Mouse (Mus musculus) spleen, adult 2 months (tissue): ENCODE measurements around the gene Trrap. TPM values are rescaled to one million over a fixed set of nuclear protein-coding genes. Genes with fewer than 3 reads are reported as not detected.

Experiments
- DNase-seq, 2 experiments: peaks; one replicate each; pipeline versions ENCODE4 v3.0.0 to v3.0.0-alpha.2; 2012 to 2021; ENCODE audit warnings: low spot score in 2 of 2, low read depth in 1 of 2
- H3K27ac ChIP-seq: fragments of 200-500 bp; 2 replicates; pipeline ENCODE4 v1.5.1; 2012; ENCODE audit warnings: low read length, inconsistent platforms; ENCODE audit not compliant: insufficient read depth
- H3K27me3 ChIP-seq: fragments of 200-500 bp; 2 replicates; pipeline ENCODE4 v1.6.1; 2012; ENCODE audit warnings: mild to moderate bottlenecking, moderate library complexity, low read length, inconsistent platforms; ENCODE audit not compliant: control insufficient read depth, insufficient read depth
- H3K36me3 ChIP-seq: fragments of 200-500 bp; 2 replicates; pipeline ENCODE4 v1.6.1; 2012; ENCODE audit warnings: mild to moderate bottlenecking, low read length, inconsistent platforms; ENCODE audit not compliant: control insufficient read depth, insufficient read depth
- H3K4me1 ChIP-seq: fragments of 200-500 bp; 2 replicates; pipeline ENCODE4 v1.6.1; 2011; ENCODE audit warnings: inconsistent platforms; ENCODE audit not compliant: control insufficient read depth, insufficient read depth, insufficient read length
- H3K4me3 ChIP-seq: fragments of 200-500 bp; 2 replicates; pipeline ENCODE4 v1.5.1; 2011; ENCODE audit warnings: mild to moderate bottlenecking, inconsistent platforms; ENCODE audit not compliant: insufficient read depth, insufficient read length; ENCODE audit errors: extremely low read depth
- CTCF ChIP-seq: fragments of 200-500 bp; IDR thresholded peaks from 2 replicates; pipeline ENCODE4 v1.5.1; 2011; ENCODE audit warnings: mild to moderate bottlenecking, inconsistent platforms; ENCODE audit not compliant: insufficient read depth, insufficient read length, insufficient replicate concordance; ENCODE audit errors: extremely low read depth
- POLR2A ChIP-seq: fragments of 200-500 bp; IDR thresholded peaks from 2 replicates; pipeline ENCODE4 v1.6.1; 2011; ENCODE audit warnings: low read depth, low read length, inconsistent platforms
- WGBS: fragments of 180-500 bp; shearing (Covaris S2); methylation state at CpG from one replicate; pipeline ENCODE4 v1.1.7; 2018; 5-methylcytosine and 5-hydroxymethylcytosine counted together
- polyA plus RNA-seq: library from polyadenylated mRNA; depleted of rRNA; stranded (reverse); fragments of >200 nt; gene quantifications from 2 replicates; pipeline ENCODE4 v1.2.3, GENCODE M21; 2012

Gene Trrap
- polyA plus RNA-seq, 1 experiment: 93.8 TPM

DNA sequence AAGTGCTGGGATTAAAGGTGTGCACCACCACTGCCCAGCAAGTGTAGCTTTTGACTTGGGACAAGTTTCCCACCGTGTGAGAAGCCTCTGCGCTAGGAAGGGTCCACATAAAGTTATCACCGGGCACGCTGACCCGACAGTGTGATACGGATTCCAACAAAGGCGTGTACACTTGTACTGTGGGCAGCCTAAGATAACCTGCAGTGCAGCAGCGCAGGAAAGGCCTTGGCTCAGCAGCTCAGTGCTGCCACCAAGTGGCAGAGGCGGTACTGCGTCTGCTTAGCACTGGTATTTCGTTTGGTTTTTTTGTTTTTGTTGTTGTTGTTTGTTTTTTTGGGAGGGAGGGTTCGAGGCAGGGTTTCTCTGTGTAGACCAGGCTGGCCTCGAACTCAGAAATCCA lies 108.4 kb downstream of the Trrap start:
- Histone ChIP-seq H3K4me3 (no peak overlapping the region), H3K36me3 (peaks cover 14% of the 10 kb centered on the region), H3K27ac (no peak overlapping the region), H3K27me3 (no peaks in the 10 kb centered on the region), H3K4me1 (no peaks in the 10 kb centered on the region)
- peak; percentile 94 for TF ChIP-seq CTCF
- no peak for TF ChIP-seq POLR2A
- peak in 1 of 2 experiments; percentile 42 for DNase-seq
- 9% methylated on average over 13 of the region's 13 CpGs for WGBS

- Histone ChIP-seq H3K4me3 (no peak overlapping the region), H3K27me3 (no peaks in the 10 kb centered on the region), H3K27ac (no peak overlapping the region), H3K4me1 (no peaks in the 10 kb centered on the region), H3K36me3 (peaks cover 21% of the 10 kb centered on the region)
- no peak for DNase-seq
- TF ChIP-seq CTCF: no peak
- TF ChIP-seq POLR2A: no peak
- WGBS: 94% methylated on average over 15 of the region's 15 CpGs
Observed at GRCm38 (mm10) chr5:144877021-144877420, 109.5 kb downstream of the Trrap start.

DNA sequence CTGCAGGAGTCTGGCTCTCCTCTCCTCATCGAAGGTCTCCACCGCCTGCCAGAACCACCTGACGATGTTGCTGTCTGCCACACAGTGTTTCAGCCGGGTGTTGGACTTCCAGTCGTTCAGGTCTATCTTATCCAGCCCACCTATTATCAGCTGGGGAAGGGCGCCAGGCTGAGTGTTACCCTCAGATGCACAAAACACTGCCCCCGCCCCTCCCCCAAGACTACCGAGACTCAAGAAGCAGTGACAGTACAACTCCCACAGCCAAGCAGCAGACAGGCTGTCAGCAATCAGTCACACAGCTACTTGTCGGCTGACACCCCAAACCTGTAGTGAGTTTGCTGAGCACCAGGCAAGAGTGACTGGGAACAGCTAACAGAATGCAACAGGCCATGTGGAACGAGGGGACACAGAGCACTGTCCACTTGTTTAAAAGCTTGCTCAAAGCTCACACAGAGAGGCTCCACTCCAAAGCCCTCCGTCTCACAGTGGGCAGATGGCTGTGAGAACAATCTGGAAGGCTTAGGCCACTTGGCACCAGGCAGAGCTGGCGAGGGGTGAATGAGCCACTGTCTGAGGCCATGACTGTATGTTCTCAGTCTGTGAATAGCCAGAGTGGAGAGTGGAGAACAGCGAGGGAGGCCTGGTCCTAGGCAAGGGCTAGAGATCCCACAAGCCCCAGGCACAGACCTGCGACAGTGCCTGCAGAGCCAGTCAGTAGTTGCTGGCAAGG lies 114.3 kb downstream of the Trrap start:
- no peak overlapping the region for H3K27ac ChIP-seq

GRCm38 (mm10) chr5:144884629-144885217 lies 117.2 kb downstream of the Trrap start:
- 85% methylated on average over 13 of the region's 13 CpGs for WGBS

More for the DNA sequence above, 114.3 kb downstream of the Trrap start:
- Histone ChIP-seq H3K4me3 (no peak overlapping the region), H3K36me3 (peaks cover 40% of the 10 kb centered on the region), H3K4me1 (no peaks in the 10 kb centered on the region), H3K27me3 (no peaks in the 10 kb centered on the region)
- TF ChIP-seq CTCF (no peak), POLR2A (no peak)
- no peak for DNase-seq
- 93% methylated on average over 14 of the region's 14 CpGs for WGBS

GRCm38 (mm10) chr5:144885968-144886650 lies 118.6 kb downstream of the Trrap start:
- DNase-seq: no peak

More at GRCm38 (mm10) chr5:144884629-144885217, 117.2 kb downstream of the Trrap start:
- no peak for DNase-seq
- peaks cover 54% of the 10 kb centered on the region for H3K36me3 ChIP-seq
- TF ChIP-seq CTCF: peak; percentile 9; the same call in 1 of the 2 replicates
- TF ChIP-seq POLR2A: no peak
- no peak overlapping the region for H3K27ac ChIP-seq
- no peaks in the 10 kb centered on the region for H3K4me1 ChIP-seq
- H3K27me3 ChIP-seq: no peaks in the 10 kb centered on the region
- no peak overlapping the region for H3K4me3 ChIP-seq

DNA sequence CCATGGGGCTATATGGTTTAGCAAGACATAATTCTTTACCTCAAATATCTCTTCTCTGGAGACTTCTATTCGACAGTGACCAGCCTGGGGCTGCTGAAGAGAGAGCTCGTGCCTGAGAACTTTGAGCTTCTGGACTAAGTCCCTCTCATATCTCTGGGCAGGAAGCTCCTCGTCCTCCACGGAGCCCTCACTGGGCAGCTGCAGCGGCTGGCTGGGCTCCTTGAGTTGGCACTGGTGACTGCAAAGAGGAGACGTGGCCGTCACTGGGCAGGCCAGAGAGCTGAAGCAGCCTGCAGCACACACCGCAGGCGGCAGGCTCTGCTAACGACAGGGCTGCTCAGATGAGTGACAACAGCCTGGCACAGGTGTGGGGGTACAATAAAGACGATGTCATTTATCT lies 123.7 kb downstream of the Trrap start:
- H3K27me3 ChIP-seq: no peaks in the 10 kb centered on the region
- peaks cover 27% of the 10 kb centered on the region for H3K36me3 ChIP-seq
- 92% methylated on average over 11 of the region's 11 CpGs for WGBS
- no peak overlapping the region for H3K27ac ChIP-seq
- TF ChIP-seq CTCF: no peak
- no peaks in the 10 kb centered on the region for H3K4me1 ChIP-seq
- no peak for DNase-seq
- H3K4me3 ChIP-seq: no peak overlapping the region

More at GRCm38 (mm10) chr5:144885968-144886650, 118.6 kb downstream of the Trrap start:
- no peak for TF ChIP-seq CTCF
- no peak for TF ChIP-seq POLR2A
- Histone ChIP-seq H3K4me1 (no peaks in the 10 kb centered on the region), H3K4me3 (no peak overlapping the region), H3K27ac (no peak overlapping the region), H3K27me3 (no peaks in the 10 kb centered on the region), H3K36me3 (peaks cover 44% of the 10 kb centered on the region)
- 91% methylated on average over 9 of the region's 9 CpGs for WGBS
